Mouse (Mus musculus) bone marrow macrophage, adult 2 months (primary cell): ENCODE measurements around the gene Pid1. TPM values are rescaled to one million over a fixed set of nuclear protein-coding genes. Genes with fewer than 3 reads are reported as not detected.

Experiments
- H3K27ac ChIP-seq: 2 replicates; pipeline ENCODE4 v1.5.1; 2012; ENCODE audit warnings: low read depth, low read length; ENCODE audit not compliant: insufficient read depth
- H3K4me1 ChIP-seq: 2 replicates; pipeline ENCODE4 v1.6.1; 2012; ENCODE audit warnings: low read length; ENCODE audit not compliant: control insufficient read depth, insufficient read depth
- H3K4me3 ChIP-seq: 2 replicates; pipeline ENCODE4 v1.5.1; 2012; ENCODE audit warnings: mild to moderate bottlenecking, low read length, moderate library complexity; ENCODE audit not compliant: insufficient read depth
- CTCF ChIP-seq: IDR thresholded peaks from 2 replicates; pipeline ENCODE4 v1.5.1; 2012; ENCODE audit warnings: low read depth, mild to moderate bottlenecking, low read length, moderate library complexity
- POLR2A ChIP-seq: IDR thresholded peaks from 2 replicates; pipeline ENCODE4 v1.6.1; 2012; ENCODE audit warnings: mild to moderate bottlenecking, low read depth, low read length, borderline replicate concordance
- polyA plus RNA-seq: library from polyadenylated mRNA; stranded (reverse); fragments of >200 nt; gene quantifications from 2 replicates; pipeline ENCODE4 v1.2.4, GENCODE M21; 2012; ENCODE audit not compliant: missing spikeins, insufficient read depth, insufficient read length

The Pid1 gene
- polyA plus RNA-seq, 1 experiment = 302 TPM

- H3K4me3 ChIP-seq = no peak overlapping the region
- TF ChIP-seq CTCF = no peak
- TF ChIP-seq POLR2A = no peak
- peak overlapping the region; percentile 79 for H3K27ac ChIP-seq
- peaks cover 50% of the 10 kb centered on the region for H3K4me1 ChIP-seq
Observed at GRCm38 (mm10) chr1:84198887-84199286, 165.1 kb downstream of the Pid1 start.

GRCm38 (mm10) chr1:84192167-84192566 lies 171.8 kb downstream of the Pid1 start:
- no peak for TF ChIP-seq CTCF
- no peak for TF ChIP-seq POLR2A
- Histone ChIP-seq H3K4me1 (peaks cover 56% of the 10 kb centered on the region), H3K4me3 (no peak overlapping the region), H3K27ac (no peak overlapping the region)

GRCm38 (mm10) chr1:84189446-84189845 lies 174.5 kb downstream of the Pid1 start:
- TF ChIP-seq CTCF = no peak
- TF ChIP-seq POLR2A = no peak
- Histone ChIP-seq H3K4me3 (no peak overlapping the region), H3K4me1 (peaks cover 47% of the 10 kb centered on the region), H3K27ac (no peak overlapping the region)

GRCm38 (mm10) chr1:84186756-84187437 lies 177.1 kb downstream of the Pid1 start:
- no peak for TF ChIP-seq CTCF
- no peak for TF ChIP-seq POLR2A
- no peak overlapping the region for H3K4me3 ChIP-seq
- H3K4me1 ChIP-seq = peaks cover 52% of the 10 kb centered on the region
- H3K27ac ChIP-seq = no peak overlapping the region

- TF ChIP-seq POLR2A = no peak
- no peak for TF ChIP-seq CTCF
- Histone ChIP-seq H3K27ac (no peak overlapping the region), H3K4me1 (peaks cover 35% of the 10 kb centered on the region), H3K4me3 (no peak overlapping the region)
Observed at GRCm38 (mm10) chr1:84177696-84178095, 186.3 kb downstream of the Pid1 start.

GRCm38 (mm10) chr1:84177033-84177432 lies 186.9 kb downstream of the Pid1 start:
- Histone ChIP-seq H3K27ac (no peak overlapping the region), H3K4me1 (peaks cover 28% of the 10 kb centered on the region), H3K4me3 (no peak overlapping the region)
- no peak for TF ChIP-seq POLR2A
- TF ChIP-seq CTCF = no peak

GRCm38 (mm10) chr1:84172941-84173340 lies 191.0 kb downstream of the Pid1 start:
- no peak for TF ChIP-seq POLR2A
- no peak for TF ChIP-seq CTCF
- no peak overlapping the region for H3K27ac ChIP-seq
- H3K4me3 ChIP-seq = no peak overlapping the region
- H3K4me1 ChIP-seq = peaks cover 8% of the 10 kb centered on the region

GRCm38 (mm10) chr1:84157790-84158189 lies 206.2 kb downstream of the Pid1 start:
- no peak overlapping the region for H3K4me3 ChIP-seq
- no peak for TF ChIP-seq CTCF
- TF ChIP-seq POLR2A = no peak
- H3K4me1 ChIP-seq = no peaks in the 10 kb centered on the region
- no peak overlapping the region for H3K27ac ChIP-seq

GRCm38 (mm10) chr1:84155585-84155930 lies 208.4 kb downstream of the Pid1 start:
- no peak overlapping the region for H3K4me3 ChIP-seq
- no peaks in the 10 kb centered on the region for H3K4me1 ChIP-seq
- no peak overlapping the region for H3K27ac ChIP-seq
- no peak for TF ChIP-seq POLR2A
- no peak for TF ChIP-seq CTCF

GRCm38 (mm10) chr1:84154725-84155584 lies 209.0 kb downstream of the Pid1 start:
- Histone ChIP-seq H3K4me1 (no peaks in the 10 kb centered on the region), H3K4me3 (no peak overlapping the region), H3K27ac (no peak overlapping the region)
- TF ChIP-seq POLR2A (no peak), CTCF (no peak)
